15 mouse cellular contexts compared by ENCODE assay signal in genomic region chr2:178513043-178513442, GRCm38 (mm10).
DNase-seq lines count a peak whose midpoint lies in the region; ATAC-seq and TF ChIP-seq lines count a peak whose summit lies in the region.
"Had no signal": no experiment of that assay in that cellular context is flagged by ENCODE, and none has a peak within 500 bp of the region (broad histone marks: within the 10 kb centered on the region; RNA-seq: fewer than 3 reads in every experiment).

No protein-coding gene starts in this region.

- TF ChIP-seq EP300 in liver, postnatal 0 days (IDR thresholded peaks at IDR 0.05; ENCODE audit: low read depth) = no peak

- H3K4me3 ChIP-seq in liver, postnatal 0 days (ENCODE audit: low read depth, low read length) = no peak overlapping the region
- no peak overlapping the region for H3K4me3 ChIP-seq in liver, embryonic 12.5 days
- no peak overlapping the region for H3K4me3 ChIP-seq in embryonic facial prominence, embryonic 13.5 days
- H3K4me3 ChIP-seq: kidney, embryonic 15.5 days; midbrain, embryonic 10.5 days had no signal

- no peaks in the 10 kb centered on the region for H3K36me3 ChIP-seq in liver, postnatal 0 days (replicated peaks; ENCODE audit: insufficient read depth, low read length)
- H3K36me3 ChIP-seq in liver, embryonic 12.5 days = no peaks in the 10 kb centered on the region
- no peaks in the 10 kb centered on the region for H3K36me3 ChIP-seq in embryonic facial prominence, embryonic 13.5 days
- H3K36me3 ChIP-seq: kidney, embryonic 15.5 days; midbrain, embryonic 10.5 days had no signal

- no peak overlapping the region for H3K4me2 ChIP-seq in liver, postnatal 0 days (ENCODE audit: low read depth, low read length)
- no peak overlapping the region for H3K4me2 ChIP-seq in liver, embryonic 12.5 days
- H3K4me2 ChIP-seq in embryonic facial prominence, embryonic 13.5 days = peak overlapping the region; percentile 33; the same call in 1 of the 2 replicates
- H3K4me2 ChIP-seq: kidney, embryonic 15.5 days had no signal

- H3K27me3 ChIP-seq in liver, postnatal 0 days (ENCODE audit: insufficient read depth, low read length) = no peaks in the 10 kb centered on the region
- H3K27me3 ChIP-seq in liver, embryonic 12.5 days (replicated peaks) = no peaks in the 10 kb centered on the region
- H3K27me3 ChIP-seq in embryonic facial prominence, embryonic 13.5 days = peaks cover 65% of the 10 kb centered on the region
- H3K27me3 ChIP-seq: kidney, embryonic 15.5 days had no signal

- peak; percentile 20 for DNase-seq in CD4-positive, CD25-positive, alpha-beta regulatory T cell, adult 2 months (ENCODE audit: low read depth, low spot score)
- peak; percentile 35 for DNase-seq in liver, postnatal 0 days
- DNase-seq in c-Kit-positive CD71-positive TER-119-positive erythroid progenitor cells, embryonic 14.5 days (ENCODE audit: low spot score) = no peak
- DNase-seq in heart, adult 18-20 months = no peak
- DNase-seq: cerebellum, adult 11 months; thymus, adult 2 months had no signal

- H3K9me3 ChIP-seq in liver, postnatal 0 days (ENCODE audit: low read length) = no peaks in the 10 kb centered on the region
- H3K9me3 ChIP-seq in liver, embryonic 12.5 days (replicated peaks) = no peaks in the 10 kb centered on the region
- no peaks in the 10 kb centered on the region for H3K9me3 ChIP-seq in embryonic facial prominence, embryonic 13.5 days
- H3K9me3 ChIP-seq: kidney, embryonic 15.5 days; midbrain, embryonic 10.5 days had no signal

- ATAC-seq in CD4-positive, CD25-positive, alpha-beta regulatory T cell, adult 4 months = no peak
- no peak for ATAC-seq in liver, postnatal 0 days
- ATAC-seq in liver, embryonic 12.5 days = no peak
- ATAC-seq in embryonic facial prominence, embryonic 13.5 days (ENCODE audit: insufficient number of reproducible peaks, insufficient read depth, low FRiP score, low TSS enrichment, low read depth) = no peak
- ATAC-seq in megakaryocyte progenitor cell, adult 5-6 weeks (replicated peaks; ENCODE audit: poor library complexity) = peak; percentile 33
- ATAC-seq: activated CD4-positive, CD25-positive, alpha-beta regulatory T cell, adult 4 months; inflammation-experienced regulatory T-cells, adult 6 months; lung, postnatal 0 days had no signal

- 49% methylated on average over 4 of the region's 4 CpGs for WGBS in liver, postnatal 0 days (ENCODE audit: insufficient replicate concordance)
- 49% methylated on average over 4 of the region's 4 CpGs for WGBS in liver, embryonic 12.5 days (ENCODE audit: insufficient replicate concordance)
- 65% methylated on average over 4 of the region's 4 CpGs for WGBS in embryonic facial prominence, embryonic 13.5 days

- TF ChIP-seq CTCF in liver, postnatal 0 days (IDR thresholded peaks at IDR 0.05; ENCODE audit: low read depth) = no peak

- H3K9ac ChIP-seq in liver, postnatal 0 days (replicated peaks) = no peak overlapping the region
- no peak overlapping the region for H3K9ac ChIP-seq in liver, embryonic 12.5 days
- no peak overlapping the region for H3K9ac ChIP-seq in embryonic facial prominence, embryonic 13.5 days
- H3K9ac ChIP-seq: kidney, embryonic 15.5 days had no signal

- peaks cover 3% of the 10 kb centered on the region; the same call in 1 of the 2 replicates for H3K4me1 ChIP-seq in liver, postnatal 0 days (ENCODE audit: insufficient read depth)
- no peaks in the 10 kb centered on the region for H3K4me1 ChIP-seq in liver, embryonic 12.5 days
- peaks cover 26% of the 10 kb centered on the region for H3K4me1 ChIP-seq in embryonic facial prominence, embryonic 13.5 days

- no peak overlapping the region for H3K27ac ChIP-seq in liver, postnatal 0 days (ENCODE audit: low read depth)
- no peak overlapping the region for H3K27ac ChIP-seq in liver, embryonic 12.5 days
- H3K27ac ChIP-seq in embryonic facial prominence, embryonic 13.5 days = no peak overlapping the region
- H3K27ac ChIP-seq: kidney, embryonic 15.5 days; midbrain, embryonic 10.5 days had no signal

Comparison
In these comparisons a context has a peak if more than half of its experiments do, and no peak if none do; other contexts are left out.
1. DNase-seq: peak in CD4-positive, CD25-positive, alpha-beta regulatory T cell, adult 2 months (single experiment) and liver, postnatal 0 days (single experiment); none in c-Kit-positive CD71-positive TER-119-positive erythroid progenitor cells, embryonic 14.5 days (single experiment) and heart, adult 18-20 months (0 of 2).